8 mouse cellular contexts compared by ENCODE assay signal in genomic region chr7:15921796-15922195, GRCm38 (mm10). TPM values are rescaled to one million over a fixed set of nuclear protein-coding genes. Genes with fewer than 3 reads are reported as not detected.
A peak's percentile ranks its signal among the peaks of the same experiment; 100 is the strongest.
DNase-seq lines count a peak whose midpoint lies in the region; ATAC-seq and TF ChIP-seq lines count a peak whose summit lies in the region.

No protein-coding gene starts in this region.

- H3K27me3 ChIP-seq in testis, adult 2 months (ENCODE audit: control insufficient read depth, insufficient read depth, low read length): no peaks in the 10 kb centered on the region
- H3K27me3 ChIP-seq in limb, embryonic 11.5 days (ENCODE audit: control insufficient read depth, insufficient read depth, low read length): no peaks in the 10 kb centered on the region
- H3K27me3 ChIP-seq in midbrain, embryonic 10.5 days (ENCODE audit: low read depth, poor library complexity, severe bottlenecking): peaks cover 17% of the 10 kb centered on the region
- H3K27me3 ChIP-seq in stomach, embryonic 15.5 days (replicated peaks): no peaks in the 10 kb centered on the region

- TF ChIP-seq CTCF in testis, adult 2 months (IDR thresholded peaks at IDR 0.05; ENCODE audit: control insufficient read depth, insufficient read depth, insufficient replicate concordance, low read depth, low read length): no peak

- no peak for DNase-seq in testis, postnatal 14 days (ENCODE audit: low spot score)
- DNase-seq in embryo, embryonic 10 days (ENCODE audit: low spot score): peak; percentile 82
- DNase-seq in limb, embryonic 11.5 days (ENCODE audit: low spot score): peak; percentile 73
- DNase-seq in midbrain, embryonic 10.5 days (ENCODE audit: low spot score): peak; percentile 68
- no peak for DNase-seq in cerebellum, postnatal 14 days

- H3K27ac ChIP-seq in testis, adult 2 months (ENCODE audit: control insufficient read depth, insufficient read depth, low read depth, low read length): peak overlapping the region; percentile 73
- H3K27ac ChIP-seq in limb, embryonic 11.5 days (replicated peaks; ENCODE audit: low read depth, low read length): peak overlapping the region; percentile 62
- peak overlapping the region; percentile 98 for H3K27ac ChIP-seq in midbrain, embryonic 10.5 days (replicated peaks)
- H3K27ac ChIP-seq in stomach, embryonic 15.5 days: peak overlapping the region; percentile 85

- H3K9ac ChIP-seq in limb, embryonic 11.5 days (ENCODE audit: low read length): peak overlapping the region; percentile 87
- H3K9ac ChIP-seq in stomach, embryonic 15.5 days: peak overlapping the region; percentile 73

- H3K36me3 ChIP-seq in testis, adult 2 months (ENCODE audit: control insufficient read depth, insufficient read depth, low read length): peaks cover 1% of the 10 kb centered on the region; the same call in 1 of the 2 replicates
- peaks cover 14% of the 10 kb centered on the region for H3K36me3 ChIP-seq in limb, embryonic 11.5 days (ENCODE audit: control insufficient read depth, insufficient read depth, low read length)
- peaks cover 41% of the 10 kb centered on the region for H3K36me3 ChIP-seq in midbrain, embryonic 10.5 days
- H3K36me3 ChIP-seq in stomach, embryonic 15.5 days: peaks cover 24% of the 10 kb centered on the region

- WGBS in limb, embryonic 11.5 days: 0% methylated on average over 10 of the region's 10 CpGs
- WGBS in midbrain, embryonic 10.5 days: 2% methylated on average over 10 of the region's 10 CpGs
- WGBS in stomach, embryonic 15.5 days: 0% methylated on average over 10 of the region's 10 CpGs

- H3K4me1 ChIP-seq in testis, adult 2 months (ENCODE audit: control insufficient read depth, insufficient read depth, low read length): peaks cover 19% of the 10 kb centered on the region
- H3K4me1 ChIP-seq in limb, embryonic 11.5 days (ENCODE audit: control insufficient read depth, insufficient read depth, low read length): peaks cover 11% of the 10 kb centered on the region
- peaks cover 26% of the 10 kb centered on the region for H3K4me1 ChIP-seq in midbrain, embryonic 10.5 days
- H3K4me1 ChIP-seq in stomach, embryonic 15.5 days: peaks cover 15% of the 10 kb centered on the region

- peak; percentile 50 for ATAC-seq in granulocyte monocyte progenitor cell, adult 5-6 weeks (replicated peaks; ENCODE audit: poor library complexity, severe bottlenecking)
- peak; percentile 58 for ATAC-seq in limb, embryonic 11.5 days (ENCODE audit: insufficient number of reproducible peaks, low FRiP score, low TSS enrichment, low read depth)
- ATAC-seq in stomach, embryonic 15.5 days (ENCODE audit: insufficient read depth, low FRiP score, low read depth): peak; percentile 17; the same call in 1 of the 2 replicates

- TF ChIP-seq POLR2A in testis, adult 2 months (IDR thresholded peaks at IDR 0.05; ENCODE audit: control insufficient read depth, low read depth, low read length): no peak

- peak overlapping the region; percentile 83 for H3K4me3 ChIP-seq in testis, adult 2 months (ENCODE audit: control insufficient read depth, low read depth, low read length)
- H3K4me3 ChIP-seq in limb, embryonic 11.5 days (ENCODE audit: low read depth, low read length): peak overlapping the region; percentile 71
- peak overlapping the region; percentile 82 for H3K4me3 ChIP-seq in midbrain, embryonic 10.5 days
- H3K4me3 ChIP-seq in stomach, embryonic 15.5 days (replicated peaks): peak overlapping the region; percentile 81

- H3K4me2 ChIP-seq in limb, embryonic 11.5 days (ENCODE audit: low read depth, severe bottlenecking): peak overlapping the region; percentile 79
- peak overlapping the region; percentile 70 for H3K4me2 ChIP-seq in stomach, embryonic 15.5 days

- no peaks in the 10 kb centered on the region; the same call in 1 of the 2 replicates for H3K9me3 ChIP-seq in limb, embryonic 11.5 days (ENCODE audit: control insufficient read depth, low read length)
- no peaks in the 10 kb centered on the region; the same call in 1 of the 2 replicates for H3K9me3 ChIP-seq in midbrain, embryonic 10.5 days (replicated peaks)
- no peaks in the 10 kb centered on the region for H3K9me3 ChIP-seq in stomach, embryonic 15.5 days

RNA-seq across cellular contexts. Expression of gene Selenow, which starts 0.4 kb away (rescaled TPM):
- polyA plus RNA-seq in testis, adult 2 months (2012; rRNA removed): 409 and 443 TPM in 2 replicates
- 96.6 and 124 TPM in 2 replicates for total RNA-seq in granulocyte monocyte progenitor cell, adult 5-6 weeks (2014; fragmentation: Nextera tagmentation)
- 28.8 and 30.2 TPM in 2 replicates for total RNA-seq in granulocyte monocyte progenitor cell, adult 5-6 weeks (2017)
- polyA plus RNA-seq in limb, embryonic 11.5 days (2014; fragmentation: Nextera tagmentation; extraction: Ambion mirVana): 778 and 804 TPM in 2 replicates
- 864 and 990 TPM in 2 replicates for polyA plus RNA-seq in midbrain, embryonic 10.5 days (2016; fragmentation: Nextera tagmentation; extraction: Ambion mirVana)
- polyA plus RNA-seq in stomach, embryonic 15.5 days (2015; fragmentation: Nextera tagmentation; extraction: Ambion mirVana): 686 and 711 TPM in 2 replicates

RNA-seq across cellular contexts. Expression of gene Nop53, which starts 24.1 kb away (rescaled TPM):
- polyA plus RNA-seq in testis, adult 2 months (2012; rRNA removed): 57.2 and 81.1 TPM in 2 replicates
- 70.6 and 105 TPM in 2 replicates for total RNA-seq in granulocyte monocyte progenitor cell, adult 5-6 weeks (2014; fragmentation: Nextera tagmentation)
- total RNA-seq in granulocyte monocyte progenitor cell, adult 5-6 weeks (2017): 186 and 221 TPM in 2 replicates
- polyA plus RNA-seq in limb, embryonic 11.5 days (2014; fragmentation: Nextera tagmentation; extraction: Ambion mirVana): 195 and 197 TPM in 2 replicates
- 181 and 183 TPM in 2 replicates for polyA plus RNA-seq in midbrain, embryonic 10.5 days (2016; fragmentation: Nextera tagmentation; extraction: Ambion mirVana)
- polyA plus RNA-seq in stomach, embryonic 15.5 days (2015; fragmentation: Nextera tagmentation; extraction: Ambion mirVana): 173 and 183 TPM in 2 replicates

RNA-seq across cellular contexts. Expression of gene Crxos, which starts 39.4 kb away (rescaled TPM):
- polyA plus RNA-seq in testis, adult 2 months (2012; rRNA removed): not detected in 2 replicates
- total RNA-seq in granulocyte monocyte progenitor cell, adult 5-6 weeks (2014; fragmentation: Nextera tagmentation): not detected in 2 replicates
- not detected in 2 replicates for total RNA-seq in granulocyte monocyte progenitor cell, adult 5-6 weeks (2017)
- not detected in 2 replicates for polyA plus RNA-seq in limb, embryonic 11.5 days (2014; fragmentation: Nextera tagmentation; extraction: Ambion mirVana)
- polyA plus RNA-seq in midbrain, embryonic 10.5 days (2016; fragmentation: Nextera tagmentation; extraction: Ambion mirVana): not detected in 2 replicates
- polyA plus RNA-seq in stomach, embryonic 15.5 days (2015; fragmentation: Nextera tagmentation; extraction: Ambion mirVana): not detected in 2 replicates

RNA-seq across cellular contexts. Expression of gene Crx, which starts 42.0 kb away (rescaled TPM):
- polyA plus RNA-seq in testis, adult 2 months (2012; rRNA removed): not detected in 2 replicates
- not detected in 2 replicates for total RNA-seq in granulocyte monocyte progenitor cell, adult 5-6 weeks (2014; fragmentation: Nextera tagmentation)
- total RNA-seq in granulocyte monocyte progenitor cell, adult 5-6 weeks (2017): not detected in 2 replicates
- not detected in 2 replicates for polyA plus RNA-seq in limb, embryonic 11.5 days (2014; fragmentation: Nextera tagmentation; extraction: Ambion mirVana)
- 0.15 and 0.53 TPM in 2 replicates for polyA plus RNA-seq in midbrain, embryonic 10.5 days (2016; fragmentation: Nextera tagmentation; extraction: Ambion mirVana)
- polyA plus RNA-seq in stomach, embryonic 15.5 days (2015; fragmentation: Nextera tagmentation; extraction: Ambion mirVana): not detected in 2 replicates

RNA-seq across cellular contexts. Expression of gene Ehd2, which starts 45.6 kb away (rescaled TPM):
- polyA plus RNA-seq in testis, adult 2 months (2012; rRNA removed): 3.0 and 3.5 TPM in 2 replicates
- total RNA-seq in granulocyte monocyte progenitor cell, adult 5-6 weeks (2014; fragmentation: Nextera tagmentation): not detected in 2 replicates
- 0.13 TPM in 1 of 2 replicates, not detected in the other for total RNA-seq in granulocyte monocyte progenitor cell, adult 5-6 weeks (2017)
- 8.1 and 9.3 TPM in 2 replicates for polyA plus RNA-seq in limb, embryonic 11.5 days (2014; fragmentation: Nextera tagmentation; extraction: Ambion mirVana)
- 12.5 and 13.6 TPM in 2 replicates for polyA plus RNA-seq in midbrain, embryonic 10.5 days (2016; fragmentation: Nextera tagmentation; extraction: Ambion mirVana)
- 49.0 and 49.6 TPM in 2 replicates for polyA plus RNA-seq in stomach, embryonic 15.5 days (2015; fragmentation: Nextera tagmentation; extraction: Ambion mirVana)

Comparison
In these comparisons a context has a peak if more than half of its experiments do, and no peak if none do; other contexts are left out.
1. DNase-seq: peak in embryo, embryonic 10 days (single experiment), limb, embryonic 11.5 days (single experiment) and midbrain, embryonic 10.5 days (single experiment); none in testis, postnatal 14 days (single experiment) and cerebellum, postnatal 14 days (0 of 2).
2. Peak in every context shown above with its lines, with median percentiles within 50 percentile points of each other: H3K27ac ChIP-seq, H3K4me3 ChIP-seq and ATAC-seq.